Mouse (Mus musculus): Measurements from ENCODE around the gene Hdac7. TPM values are rescaled to one million over a fixed set of nuclear protein-coding genes. Genes with fewer than 3 reads are reported as not detected.

Hdac7 gene
- polyA plus RNA-seq, 1 experiment: 827 TPM

GRCm38 (mm10) chr15:97827401-97827800 lies 16.9 kb downstream of the Hdac7 start:
- Histone ChIP-seq H3K27ac (ENCODE audit: control insufficient read depth, insufficient read depth, low read length) (no peak overlapping the region), H3K4me3 (ENCODE audit: control insufficient read depth, insufficient read depth, low read length) (no peak overlapping the region), H3K27me3 (ENCODE audit: control insufficient read depth, insufficient read depth, low read length) (no peaks in the 10 kb centered on the region), H3K36me3 (ENCODE audit: control insufficient read depth, insufficient read depth, low read length) (peaks cover 19% of the 10 kb centered on the region), H3K4me1 (replicated peaks; ENCODE audit: control insufficient read depth, insufficient read depth, low read length) (peaks cover 78% of the 10 kb centered on the region)
- DNase-seq: no peak
- TF ChIP-seq CTCF (IDR thresholded peaks at IDR 0.05; ENCODE audit: borderline replicate concordance, control insufficient read depth, extremely low read depth, insufficient read depth, low read length, poor library complexity) (no peak), POLR2A (IDR thresholded peaks at IDR 0.05; ENCODE audit: control insufficient read depth, extremely low read depth, insufficient read depth, low read length, poor library complexity) (no peak)
- WGBS: 90% methylated on average over 8 of the region's 8 CpGs

DNA sequence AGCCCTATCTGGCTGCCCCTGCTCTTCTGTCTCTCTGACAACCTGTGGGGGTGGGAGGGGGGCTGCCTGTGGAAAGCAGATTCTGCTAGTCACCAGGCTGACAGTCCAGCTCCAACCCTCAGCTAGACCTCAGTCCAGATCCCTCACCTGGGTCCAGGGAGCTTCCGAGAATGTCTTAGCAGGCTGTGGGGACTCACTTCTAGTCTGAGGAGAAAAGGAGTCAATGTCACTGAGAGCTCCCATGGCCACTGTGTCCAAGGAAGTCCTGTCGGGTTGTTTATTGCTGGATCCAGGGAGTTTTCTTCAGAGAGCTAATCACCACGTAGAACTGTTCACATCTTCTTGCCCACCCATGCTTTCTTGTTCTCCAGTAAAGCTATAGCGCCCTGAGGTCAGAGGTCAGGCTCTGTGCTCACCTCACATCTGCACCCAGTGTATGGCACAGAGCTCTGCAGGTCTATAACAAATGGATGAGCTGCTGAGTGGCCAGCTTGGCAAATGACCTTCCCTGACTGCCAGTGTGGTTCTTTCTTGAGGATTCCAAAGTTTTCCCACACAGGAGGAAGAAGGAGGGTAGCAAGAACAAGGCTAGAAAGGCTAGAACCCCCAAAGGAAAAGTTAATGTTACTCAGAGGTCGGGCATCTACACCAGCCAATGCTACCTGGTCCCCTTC lies 17.6 kb downstream of the Hdac7 start:
- peaks cover 19% of the 10 kb centered on the region for H3K36me3 ChIP-seq (ENCODE audit: control insufficient read depth, insufficient read depth, low read length)
- DNase-seq: no peak
- peak overlapping the region; percentile 91 for H3K27ac ChIP-seq (ENCODE audit: control insufficient read depth, insufficient read depth, low read length)
- H3K4me1 ChIP-seq (replicated peaks; ENCODE audit: control insufficient read depth, insufficient read depth, low read length): peaks cover 78% of the 10 kb centered on the region
- no peak overlapping the region for H3K4me3 ChIP-seq (ENCODE audit: control insufficient read depth, insufficient read depth, low read length)
- 72% methylated on average over 5 of the region's 5 CpGs for WGBS
- no peaks in the 10 kb centered on the region for H3K27me3 ChIP-seq (ENCODE audit: control insufficient read depth, insufficient read depth, low read length)
- TF ChIP-seq POLR2A (IDR thresholded peaks at IDR 0.05; ENCODE audit: control insufficient read depth, extremely low read depth, insufficient read depth, low read length, poor library complexity): no peak
- no peak for TF ChIP-seq CTCF (IDR thresholded peaks at IDR 0.05; ENCODE audit: borderline replicate concordance, control insufficient read depth, extremely low read depth, insufficient read depth, low read length, poor library complexity)

GRCm38 (mm10) chr15:97825941-97826587 lies 18.2 kb downstream of the Hdac7 start:
- peak; percentile 40 for DNase-seq
- H3K27me3 ChIP-seq (ENCODE audit: control insufficient read depth, insufficient read depth, low read length): no peaks in the 10 kb centered on the region
- peak overlapping the region; percentile 91 for H3K27ac ChIP-seq (ENCODE audit: control insufficient read depth, insufficient read depth, low read length)
- TF ChIP-seq POLR2A (IDR thresholded peaks at IDR 0.05; ENCODE audit: control insufficient read depth, extremely low read depth, insufficient read depth, low read length, poor library complexity): no peak
- no peak for TF ChIP-seq CTCF (IDR thresholded peaks at IDR 0.05; ENCODE audit: borderline replicate concordance, control insufficient read depth, extremely low read depth, insufficient read depth, low read length, poor library complexity)
- peaks cover 85% of the 10 kb centered on the region for H3K4me1 ChIP-seq (replicated peaks; ENCODE audit: control insufficient read depth, insufficient read depth, low read length)
- H3K4me3 ChIP-seq (ENCODE audit: control insufficient read depth, insufficient read depth, low read length): peak overlapping the region; percentile 36
- peaks cover 20% of the 10 kb centered on the region for H3K36me3 ChIP-seq (ENCODE audit: control insufficient read depth, insufficient read depth, low read length)
- 27% methylated on average over 12 of the region's 12 CpGs for WGBS

DNA sequence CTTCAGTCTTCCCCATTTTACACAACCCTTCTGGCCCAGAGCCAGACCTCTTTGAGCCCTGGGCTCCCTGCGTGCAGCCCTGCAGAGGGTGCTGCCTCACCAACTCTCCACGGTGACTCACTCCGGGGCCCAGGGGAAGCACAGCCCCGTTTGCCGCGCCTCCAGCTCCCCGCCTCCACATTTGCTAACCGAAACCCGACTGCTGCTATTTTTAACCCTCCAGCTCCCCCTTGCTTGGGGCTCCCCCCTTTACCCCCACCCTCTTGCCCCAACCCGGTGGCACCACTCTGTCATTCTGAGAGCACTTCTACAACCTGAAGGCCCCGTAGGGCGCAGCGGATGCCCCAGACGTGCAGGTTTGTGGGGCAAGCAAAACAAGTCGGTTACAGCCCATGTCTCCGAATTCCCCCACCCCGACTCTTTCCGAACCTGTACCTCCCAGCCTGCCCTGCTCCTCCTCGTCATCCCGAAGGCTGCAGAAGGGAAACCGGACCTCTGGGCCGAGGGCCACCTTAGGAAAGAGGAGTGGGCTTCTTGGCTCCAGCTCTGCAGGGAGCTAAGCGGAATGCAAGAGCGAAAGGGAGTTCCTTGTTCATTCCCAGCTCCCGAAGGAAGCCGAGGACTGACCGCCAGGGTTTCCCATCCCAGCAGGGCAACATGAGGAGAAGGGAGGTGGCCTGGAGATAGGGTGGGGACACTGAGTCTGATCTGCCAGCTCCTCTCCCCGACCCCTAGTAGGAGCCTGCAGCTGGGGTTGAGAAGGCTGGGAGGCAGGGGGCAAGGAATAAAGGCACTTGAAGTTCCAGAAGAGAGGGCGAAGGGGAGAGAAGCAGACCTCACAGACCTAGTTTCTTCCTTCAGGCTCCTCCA lies 19.0 kb downstream of the Hdac7 start:
- H3K4me1 ChIP-seq (replicated peaks; ENCODE audit: control insufficient read depth, insufficient read depth, low read length): peaks cover 91% of the 10 kb centered on the region
- H3K36me3 ChIP-seq (ENCODE audit: control insufficient read depth, insufficient read depth, low read length): peaks cover 27% of the 10 kb centered on the region
- TF ChIP-seq CTCF (IDR thresholded peaks at IDR 0.05; ENCODE audit: borderline replicate concordance, control insufficient read depth, extremely low read depth, insufficient read depth, low read length, poor library complexity) (peak; percentile 75; the same call in 1 of the 2 replicates), POLR2A (IDR thresholded peaks at IDR 0.05; ENCODE audit: control insufficient read depth, extremely low read depth, insufficient read depth, low read length, poor library complexity) (peak; percentile 81; the same call in 1 of the 2 replicates)
- H3K4me3 ChIP-seq (ENCODE audit: control insufficient read depth, insufficient read depth, low read length): peak overlapping the region; percentile 36
- 7% methylated on average over 29 of the region's 29 CpGs for WGBS
- H3K27ac ChIP-seq (ENCODE audit: control insufficient read depth, insufficient read depth, low read length): peak overlapping the region; percentile 91
- H3K27me3 ChIP-seq (ENCODE audit: control insufficient read depth, insufficient read depth, low read length): no peaks in the 10 kb centered on the region
- peak; percentile 91 for DNase-seq

DNA sequence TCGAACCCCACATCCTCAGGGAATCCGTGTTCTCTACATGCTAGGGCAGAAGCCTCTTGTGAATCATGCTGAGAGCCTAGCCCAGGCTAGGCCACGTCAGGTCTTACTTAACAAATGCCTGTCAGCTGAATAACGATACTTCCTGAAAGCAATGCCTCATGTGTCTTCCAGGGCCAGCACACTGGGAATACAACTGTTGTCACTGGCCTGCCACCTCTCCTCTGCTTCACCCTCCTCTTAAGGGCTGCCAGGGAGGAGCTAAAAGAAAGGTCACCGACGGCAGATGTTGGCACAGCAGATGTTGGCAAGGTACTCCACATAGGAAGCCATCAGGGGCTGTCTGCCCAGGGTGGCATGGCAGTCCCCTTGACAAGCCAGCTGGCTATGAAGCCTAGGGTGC lies 20.3 kb downstream of the Hdac7 start:
- Histone ChIP-seq H3K4me1 (replicated peaks; ENCODE audit: control insufficient read depth, insufficient read depth, low read length) (peaks cover 87% of the 10 kb centered on the region), H3K27me3 (ENCODE audit: control insufficient read depth, insufficient read depth, low read length) (no peaks in the 10 kb centered on the region), H3K4me3 (ENCODE audit: control insufficient read depth, insufficient read depth, low read length) (no peak overlapping the region), H3K27ac (ENCODE audit: control insufficient read depth, insufficient read depth, low read length) (peak overlapping the region; percentile 17), H3K36me3 (ENCODE audit: control insufficient read depth, insufficient read depth, low read length) (peaks cover 28% of the 10 kb centered on the region)
- no peak for DNase-seq
- WGBS: 58% methylated on average over 6 of the region's 6 CpGs
- TF ChIP-seq CTCF (IDR thresholded peaks at IDR 0.05; ENCODE audit: borderline replicate concordance, control insufficient read depth, extremely low read depth, insufficient read depth, low read length, poor library complexity) (no peak), POLR2A (IDR thresholded peaks at IDR 0.05; ENCODE audit: control insufficient read depth, extremely low read depth, insufficient read depth, low read length, poor library complexity) (no peak)

- WGBS: 84% methylated on average over 12 of the region's 12 CpGs
- H3K4me1 ChIP-seq (replicated peaks; ENCODE audit: control insufficient read depth, insufficient read depth, low read length): peaks cover 81% of the 10 kb centered on the region
- DNase-seq: no peak
- H3K36me3 ChIP-seq (ENCODE audit: control insufficient read depth, insufficient read depth, low read length): peaks cover 30% of the 10 kb centered on the region
- TF ChIP-seq POLR2A (IDR thresholded peaks at IDR 0.05; ENCODE audit: control insufficient read depth, extremely low read depth, insufficient read depth, low read length, poor library complexity) (no peak), CTCF (IDR thresholded peaks at IDR 0.05; ENCODE audit: borderline replicate concordance, control insufficient read depth, extremely low read depth, insufficient read depth, low read length, poor library complexity) (no peak)
- H3K4me3 ChIP-seq (ENCODE audit: control insufficient read depth, insufficient read depth, low read length): no peak overlapping the region
- H3K27ac ChIP-seq (ENCODE audit: control insufficient read depth, insufficient read depth, low read length): no peak overlapping the region; the same call in 1 of the 2 replicates
- no peaks in the 10 kb centered on the region for H3K27me3 ChIP-seq (ENCODE audit: control insufficient read depth, insufficient read depth, low read length)
Measured at GRCm38 (mm10) chr15:97823479-97823878, 20.8 kb downstream of the Hdac7 start.
